Mouse (Mus musculus): ENCODE measurements around the gene Galnt10.

Gene Galnt10

GRCm38 (mm10) chr11:57635148-57635547, 10.1 kb upstream of the Galnt10 start:
- DNase-seq (ENCODE audit: extremely low spot score) = no peak

- DNase-seq (ENCODE audit: extremely low spot score) = no peak
These were observed 1.6 kb upstream of the Galnt10 start for GRCm38 (mm10) chr11:57643691-57644090.

DNA sequence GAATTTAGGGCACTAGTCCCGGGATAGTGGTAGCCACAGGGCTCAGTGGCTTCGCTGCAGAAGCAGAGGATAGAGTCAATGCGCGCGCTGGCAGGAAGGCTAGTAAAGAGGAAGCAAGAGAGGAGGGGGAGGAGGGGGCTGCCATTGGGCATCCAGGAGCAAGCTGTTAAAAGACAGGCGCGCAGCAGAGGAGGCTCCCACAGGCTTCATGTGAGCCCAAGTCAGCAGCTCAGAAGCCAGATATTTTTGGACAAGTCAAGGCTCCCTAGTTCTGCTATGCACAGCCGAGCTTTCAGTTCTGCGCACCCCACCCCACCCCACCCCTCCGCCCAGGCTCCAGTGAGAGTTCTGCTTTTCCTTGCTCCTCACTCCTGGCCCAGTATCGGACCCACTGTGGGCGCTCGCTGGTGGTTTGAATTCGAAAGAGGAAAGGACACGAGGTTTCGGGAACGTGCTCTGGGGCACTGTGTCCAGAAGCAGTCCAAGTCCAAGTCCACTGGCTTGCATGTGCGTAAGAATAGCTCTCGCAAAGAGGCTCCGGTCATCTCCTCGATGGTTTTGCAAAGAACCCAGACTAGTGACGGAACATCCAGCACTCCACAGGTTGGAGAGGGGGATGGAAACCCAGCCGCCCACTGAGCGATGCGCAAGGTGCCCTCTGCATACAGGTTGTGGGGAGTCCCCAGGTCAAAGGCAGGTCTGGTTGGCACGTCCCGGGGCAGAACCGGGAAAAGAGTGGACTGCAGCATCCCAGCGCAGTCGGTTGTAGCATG, 811 bp upstream of the Galnt10 start:
- DNase-seq (ENCODE audit: extremely low spot score) = peak; percentile 64

DNA sequence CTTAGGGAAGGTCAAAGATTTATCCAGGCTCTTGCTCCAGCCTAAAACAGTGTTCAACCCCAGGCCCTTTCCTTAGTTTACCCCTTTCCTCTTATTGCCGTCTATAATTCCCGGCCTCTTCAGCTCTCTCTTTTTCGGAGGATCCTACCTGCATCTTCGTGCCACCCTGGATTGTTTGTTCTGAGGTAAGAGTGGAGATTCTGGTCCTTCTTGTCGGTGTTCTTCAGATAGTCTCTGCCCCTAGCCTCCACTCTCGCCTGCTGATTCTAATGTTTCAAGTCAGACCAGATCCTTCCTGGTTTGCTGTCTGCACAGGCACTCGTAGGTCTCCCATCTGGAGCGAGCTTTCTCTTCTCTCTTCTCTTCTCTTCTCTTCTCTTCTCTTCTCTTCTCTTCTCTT, 605 bp downstream of the Galnt10 start:
- no peak for DNase-seq (ENCODE audit: extremely low spot score)

DNA sequence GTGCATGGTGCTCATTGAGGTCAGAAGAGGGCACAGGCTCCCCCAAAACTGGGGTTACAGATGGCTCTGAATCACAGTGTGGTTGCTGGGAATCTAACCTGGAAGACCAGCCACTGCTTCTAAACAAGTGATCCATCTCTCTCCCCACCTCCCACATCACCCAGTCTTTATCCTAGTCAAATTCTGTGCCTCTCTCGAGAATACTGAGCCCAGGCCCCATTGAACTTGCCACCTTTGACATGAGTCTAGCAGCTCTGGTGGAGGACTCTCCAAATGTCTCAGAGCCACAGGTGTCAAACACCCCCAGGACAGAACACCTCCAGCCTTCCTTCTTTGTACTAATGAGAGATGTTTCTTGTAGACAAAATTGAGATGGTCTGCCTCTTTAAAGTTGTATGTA, 1.2 kb downstream of the Galnt10 start:
- no peak for DNase-seq (ENCODE audit: extremely low spot score)

GRCm38 (mm10) chr11:57646940-57647339, 1.7 kb downstream of the Galnt10 start:
- DNase-seq (ENCODE audit: extremely low spot score) = no peak

- no peak for DNase-seq (ENCODE audit: extremely low spot score)
These were observed 2.2 kb downstream of the Galnt10 start for GRCm38 (mm10) chr11:57647446-57647845.

DNA sequence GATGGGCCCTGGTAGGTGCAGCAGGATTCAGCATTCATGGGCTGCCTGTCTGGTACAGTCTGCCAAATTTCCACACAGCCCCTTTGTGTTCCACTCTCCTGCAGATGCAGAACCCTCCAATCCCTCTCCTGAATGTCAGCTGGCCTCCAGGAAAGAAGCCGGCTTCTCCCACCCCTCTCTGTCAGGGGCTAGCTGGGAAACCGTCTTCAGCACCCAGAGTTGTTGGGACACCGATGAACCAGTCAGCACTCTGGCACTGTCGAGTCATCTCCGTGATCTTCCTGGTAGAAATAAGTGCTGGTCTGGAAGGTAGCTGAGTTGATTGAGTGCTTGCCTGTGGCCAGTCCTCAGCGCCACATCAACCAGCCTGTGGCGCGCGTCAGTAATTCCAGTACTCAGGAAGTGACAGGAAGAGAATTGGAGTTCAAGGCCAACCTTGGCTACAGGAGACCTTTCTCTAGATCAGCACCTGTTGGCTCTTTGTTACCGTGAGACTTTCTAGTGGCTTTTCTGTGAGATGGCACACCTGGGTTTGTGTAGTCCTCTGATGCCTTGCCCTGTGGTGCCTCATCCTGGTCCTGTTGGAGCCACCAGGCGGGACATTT, 3.1 kb downstream of the Galnt10 start:
- no peak for DNase-seq (ENCODE audit: extremely low spot score)

- no peak for DNase-seq (ENCODE audit: extremely low spot score)
These were observed 4.0 kb downstream of the Galnt10 start for GRCm38 (mm10) chr11:57649269-57649668.

DNA sequence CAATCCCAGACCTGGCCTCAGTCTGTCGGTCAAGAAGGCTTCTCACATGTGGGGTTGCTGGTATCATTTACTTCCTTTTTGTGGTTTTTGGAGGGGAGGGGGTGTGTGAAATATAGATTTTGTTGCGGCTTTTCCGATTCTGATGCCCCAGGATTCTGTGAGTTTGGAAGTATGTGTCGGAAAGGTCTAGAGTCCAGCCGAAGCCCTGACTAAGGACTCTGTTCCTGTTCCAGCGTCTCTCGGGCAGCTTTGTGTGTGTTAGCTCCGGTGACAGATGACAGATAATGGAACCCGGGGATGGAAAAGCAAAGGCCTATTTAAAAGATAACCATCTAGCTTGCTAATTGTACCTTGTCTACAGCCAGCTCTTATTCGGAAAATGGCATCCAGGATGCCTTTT, 4.4 kb downstream of the Galnt10 start:
- DNase-seq (ENCODE audit: extremely low spot score) = no peak

DNA sequence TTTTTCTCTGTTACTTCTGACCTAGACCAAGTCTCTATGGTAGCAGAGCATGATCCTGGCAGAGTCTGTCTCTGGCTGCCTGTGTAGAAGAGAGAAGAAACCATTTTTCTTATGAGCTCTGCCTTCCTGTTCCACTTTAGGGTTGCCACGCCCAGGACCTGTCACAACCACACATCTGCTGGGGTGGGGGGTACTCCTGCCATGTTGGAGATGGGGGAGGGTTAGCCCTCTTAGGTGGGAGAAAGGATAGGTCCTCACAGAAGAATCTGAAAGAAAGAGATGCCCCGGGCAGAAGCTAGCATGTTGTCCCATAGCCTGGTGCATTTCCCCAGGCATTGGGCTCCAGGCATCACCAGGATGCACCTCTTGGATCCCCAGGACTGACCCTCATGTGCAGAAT, 5.6 kb downstream of the Galnt10 start:
- DNase-seq (ENCODE audit: extremely low spot score) = no peak

GRCm38 (mm10) chr11:57651281-57651810, 6.1 kb downstream of the Galnt10 start:
- no peak for DNase-seq (ENCODE audit: extremely low spot score)

GRCm38 (mm10) chr11:57652206-57652922, 7.1 kb downstream of the Galnt10 start:
- DNase-seq (ENCODE audit: extremely low spot score) = no peak

GRCm38 (mm10) chr11:57652923-57653660, 7.8 kb downstream of the Galnt10 start:
- no peak for DNase-seq (ENCODE audit: extremely low spot score)

DNA sequence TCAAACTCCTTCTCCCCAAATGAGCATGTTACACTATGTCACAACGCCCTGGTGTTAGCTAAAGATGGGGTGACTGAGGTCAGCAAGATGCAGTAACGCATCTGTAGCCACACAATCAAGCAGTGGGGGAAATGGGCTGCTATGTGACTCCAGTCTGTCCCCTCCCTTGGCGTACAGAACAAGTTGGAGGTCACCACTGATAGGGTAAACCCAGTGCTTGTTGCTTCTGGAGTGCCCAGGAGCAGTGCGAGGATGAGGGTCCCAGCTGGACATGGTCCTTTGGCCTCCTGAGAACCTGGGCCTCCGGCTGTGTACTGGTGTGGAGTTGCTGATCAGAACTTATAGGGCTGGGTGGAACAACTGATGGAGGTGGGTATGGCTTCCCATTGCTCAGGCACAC, 8.6 kb downstream of the Galnt10 start:
- no peak for DNase-seq (ENCODE audit: extremely low spot score)

GRCm38 (mm10) chr11:57654386-57654785, 9.1 kb downstream of the Galnt10 start:
- DNase-seq (ENCODE audit: extremely low spot score) = no peak

GRCm38 (mm10) chr11:57654977-57655397, 9.7 kb downstream of the Galnt10 start:
- no peak for DNase-seq (ENCODE audit: extremely low spot score)

DNA sequence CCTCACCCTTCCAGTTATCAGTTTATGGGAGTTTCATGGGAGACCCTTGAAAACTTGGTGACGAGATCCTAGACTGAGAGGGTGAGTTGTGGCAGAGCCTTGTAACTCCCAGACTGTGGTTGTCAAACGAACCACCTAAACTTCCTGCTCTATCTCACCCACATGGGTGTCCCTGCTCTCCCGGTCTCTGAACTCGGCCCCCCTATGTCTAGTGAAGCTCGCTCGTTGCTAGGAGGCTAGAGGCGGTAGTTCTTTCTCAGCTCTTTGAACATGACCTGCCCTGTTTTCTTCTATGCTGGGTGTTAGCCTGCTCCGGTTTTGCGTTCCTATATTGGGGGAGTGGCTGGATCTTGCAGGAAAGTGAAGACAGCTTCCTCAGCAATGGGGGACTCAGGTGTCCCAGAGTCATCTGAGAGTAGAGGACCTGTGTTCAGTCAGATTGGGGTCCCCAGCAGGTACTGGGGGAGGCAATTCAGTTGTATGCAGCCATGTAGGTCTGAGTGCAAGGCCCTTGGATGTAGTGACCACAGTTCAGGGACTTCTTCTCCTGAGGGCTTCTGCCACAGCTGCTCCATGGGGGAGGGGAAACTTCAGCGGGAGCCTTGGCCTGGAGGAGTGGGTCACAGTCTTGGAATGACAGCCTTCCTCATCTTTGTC, 10.6 kb downstream of the Galnt10 start:
- DNase-seq (ENCODE audit: extremely low spot score) = no peak

- no peak for DNase-seq (ENCODE audit: extremely low spot score)
These were observed 11.5 kb downstream of the Galnt10 start for GRCm38 (mm10) chr11:57656602-57657275.

- no peak for DNase-seq (ENCODE audit: extremely low spot score)
These were observed 12.3 kb downstream of the Galnt10 start for GRCm38 (mm10) chr11:57657370-57658072.
